Mouse (Mus musculus) embryo, embryonic 9.5 days (tissue): ENCODE data around the gene Gdap1l1.
"Not testable (repeated sequence)": the region's sequence is repeated elsewhere in the genome, so short reads cannot be mapped to it uniquely, and the experiment has no call there.

Experiments used
- DNase-seq: peaks from one replicate; pipeline ENCODE4 v3.0.0-alpha.2; 2017; ENCODE audit errors: extremely low spot score

Gdap1l1 gene

GRCm38 (mm10) chr2:163438246-163438618 lies at the start of gene Gdap1l1:
Gdap1l1 (plus strand) TSS chr2:163438476.
- DNase-seq: peak; percentile 40

GRCm38 (mm10) chr2:163392436-163392835 lies 45.8 kb upstream of the Gdap1l1 start:
- no peak for DNase-seq

DNA sequence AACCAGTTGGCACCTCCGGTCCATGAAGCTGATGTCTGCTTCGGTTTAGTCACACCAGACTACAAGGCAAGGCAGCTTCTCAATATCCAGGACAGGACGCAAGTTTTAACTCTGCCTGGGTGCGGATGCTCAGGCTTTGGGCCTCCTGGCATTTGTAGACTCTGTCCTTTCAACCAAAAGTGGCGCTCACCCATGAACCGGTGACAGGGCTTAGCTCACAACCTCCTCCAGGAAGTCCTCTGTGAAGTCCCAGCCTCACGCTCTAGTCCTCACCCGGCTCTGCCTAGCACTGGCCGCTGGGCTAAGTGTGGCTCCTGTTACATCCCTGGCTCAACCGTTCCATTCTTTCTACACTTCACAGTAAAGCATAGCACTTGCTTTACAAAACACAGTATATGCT lies 45.0 kb upstream of the Gdap1l1 start:
- DNase-seq: no peak

DNA sequence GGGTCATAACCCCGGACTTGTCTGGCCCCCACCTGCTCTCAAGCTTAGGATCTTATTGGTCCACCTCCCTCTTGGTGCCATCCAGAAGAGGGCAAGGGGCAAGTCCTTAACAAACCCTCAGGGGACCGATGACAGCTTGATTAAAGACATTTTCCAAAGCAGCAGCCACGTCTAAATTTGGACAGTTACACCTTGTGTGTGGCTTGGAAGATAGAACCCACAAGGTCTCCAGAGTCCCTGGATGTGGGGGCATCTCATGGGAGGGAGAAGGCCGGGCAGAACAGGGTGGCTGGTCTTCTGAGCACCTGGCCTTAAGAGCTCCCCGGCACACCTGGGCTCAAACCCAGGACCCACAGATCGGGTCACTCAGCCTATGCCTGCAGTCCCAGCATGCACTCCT lies 44.3 kb upstream of the Gdap1l1 start:
- no peak for DNase-seq

DNA sequence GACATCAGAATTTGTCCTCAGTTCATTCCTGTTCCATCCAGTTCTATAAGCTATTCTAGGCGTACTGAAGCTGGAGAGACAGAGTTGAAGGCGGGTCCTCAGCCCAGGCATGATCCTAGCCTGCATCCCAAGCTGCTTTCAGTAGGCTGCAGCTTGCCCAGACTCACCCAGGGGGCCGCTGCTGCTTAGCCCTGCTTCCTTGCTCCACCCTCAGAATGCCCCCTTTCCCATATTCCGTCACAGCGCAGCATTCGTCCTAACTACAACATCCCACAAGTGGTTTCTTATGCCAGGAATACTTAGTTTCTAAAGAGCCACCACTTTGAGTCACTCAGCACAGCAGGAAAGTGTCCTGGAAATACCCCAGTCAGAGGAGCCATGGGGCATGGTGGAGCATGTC lies 43.3 kb upstream of the Gdap1l1 start:
- no peak for DNase-seq

GRCm38 (mm10) chr2:163397071-163397470 lies 41.2 kb upstream of the Gdap1l1 start:
- no peak for DNase-seq

- peak; percentile 78 for DNase-seq
These were observed 40.4 kb upstream of the Gdap1l1 start, which contains the start of gene Jph2 for GRCm38 (mm10) chr2:163397905-163398304. Jph2 (minus strand) TSS chr2:163397993.

DNA sequence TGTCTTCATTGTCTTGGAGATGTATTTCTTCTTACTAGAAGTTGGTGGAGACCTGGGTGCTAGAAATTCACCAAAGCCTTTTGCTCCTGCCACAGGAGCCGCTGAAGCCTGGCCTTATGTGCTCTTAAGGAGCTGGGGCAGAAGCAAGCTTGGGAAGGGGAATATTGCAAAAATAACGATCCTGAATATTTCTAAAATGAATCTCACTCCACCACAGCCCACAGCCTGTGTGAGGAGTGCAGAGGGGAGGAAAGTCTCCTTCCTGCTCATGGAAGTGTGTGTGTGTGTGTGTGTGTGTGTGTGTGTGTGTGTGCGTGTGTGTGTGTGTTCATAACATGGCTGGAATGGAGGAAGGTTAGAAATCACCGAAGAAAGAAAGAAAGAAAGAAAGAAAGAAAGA lies 39.5 kb upstream of the Gdap1l1 start:
- DNase-seq: no peak

DNA sequence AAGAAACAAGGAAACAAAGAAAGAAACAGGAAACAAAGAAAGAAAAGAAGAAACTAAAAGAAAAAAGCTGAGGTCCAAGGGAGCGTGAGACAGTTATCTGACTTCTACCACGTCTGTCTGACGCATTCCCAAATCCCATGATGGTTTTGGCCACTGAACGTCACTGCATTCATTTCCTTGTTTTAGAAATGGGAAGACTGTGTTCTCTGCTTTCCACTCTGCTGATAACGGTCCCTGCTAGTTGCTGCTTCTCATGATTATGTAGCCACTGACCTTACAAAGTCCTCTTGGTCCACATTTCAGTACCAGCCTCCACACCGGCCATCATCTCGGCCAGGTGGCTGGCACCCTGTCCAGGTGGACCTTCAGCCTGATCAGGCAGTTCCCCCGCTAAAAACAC lies 39.1 kb upstream of the Gdap1l1 start:
- DNase-seq: no peak

DNA sequence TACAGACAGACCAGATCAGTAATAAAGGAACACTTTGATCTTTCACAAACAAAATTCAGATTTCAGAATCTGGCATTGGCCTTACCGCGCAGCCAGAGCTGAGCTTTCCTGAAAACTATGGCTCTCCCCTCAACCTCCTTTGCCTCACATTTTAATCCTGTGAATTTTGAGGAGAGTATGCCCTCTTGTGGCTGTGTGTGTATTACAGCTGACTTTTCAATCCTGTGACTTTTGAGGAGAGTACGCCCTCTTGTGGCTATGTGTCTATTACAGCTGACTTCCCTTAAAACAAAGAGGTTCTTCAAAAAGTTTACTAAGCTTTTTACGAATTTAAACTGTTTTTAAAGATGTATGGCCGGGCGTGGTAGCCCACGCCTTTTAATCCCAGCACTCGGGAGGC lies 37.1 kb upstream of the Gdap1l1 start:
- DNase-seq: peak; percentile 86

- no peak for DNase-seq
These were observed 34.0 kb upstream of the Gdap1l1 start for GRCm38 (mm10) chr2:163404037-163404815.

- DNase-seq: no peak
These were observed 28.1 kb upstream of the Gdap1l1 start for GRCm38 (mm10) chr2:163410211-163410610.

- not testable (repeated sequence) for DNase-seq
These were observed 26.9 kb upstream of the Gdap1l1 start for GRCm38 (mm10) chr2:163411344-163411743.

GRCm38 (mm10) chr2:163411840-163412239 lies 26.4 kb upstream of the Gdap1l1 start:
- DNase-seq: no peak

DNA sequence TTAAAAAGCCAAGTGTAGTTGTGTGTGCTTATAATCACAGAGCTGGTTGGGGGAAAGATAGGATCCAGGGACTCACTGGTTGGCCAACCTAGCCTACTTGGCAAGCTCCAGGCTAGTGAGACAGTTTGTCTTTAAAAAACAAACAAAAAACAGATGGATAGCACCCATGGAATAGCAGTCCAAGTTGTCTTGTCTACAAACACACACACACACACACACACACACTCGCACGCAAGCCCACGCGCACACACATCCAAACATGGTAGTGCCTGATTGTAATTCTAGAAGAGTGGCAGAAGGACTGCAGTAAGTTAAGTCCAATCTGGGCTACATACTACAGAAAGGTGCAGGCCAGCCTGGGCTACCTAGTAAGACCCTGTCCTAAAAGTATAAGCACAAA lies 25.9 kb upstream of the Gdap1l1 start:
- no peak for DNase-seq

GRCm38 (mm10) chr2:163412846-163413590 lies 25.3 kb upstream of the Gdap1l1 start:
- no peak for DNase-seq

- DNase-seq: no peak
These were observed 21.2 kb upstream of the Gdap1l1 start for GRCm38 (mm10) chr2:163417026-163417425.

DNA sequence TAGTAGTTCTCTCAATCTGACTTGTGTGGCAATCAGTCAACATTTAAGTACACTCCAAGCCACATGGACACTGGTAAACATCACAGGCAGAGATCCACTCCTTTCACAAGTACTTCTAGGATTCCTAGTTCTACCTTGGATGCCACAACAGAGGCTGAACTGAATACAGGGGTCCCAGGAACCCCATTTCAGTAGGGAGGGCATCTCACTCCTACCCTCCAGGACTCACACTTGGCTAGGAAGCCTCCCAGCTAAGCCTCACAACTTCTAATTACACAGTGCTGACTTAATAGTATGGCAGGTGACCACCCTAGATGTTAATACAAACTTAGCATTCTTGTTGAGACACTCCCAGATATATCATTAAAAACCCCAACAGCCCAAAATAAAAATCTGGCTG lies 20.4 kb upstream of the Gdap1l1 start:
- DNase-seq: no peak

DNA sequence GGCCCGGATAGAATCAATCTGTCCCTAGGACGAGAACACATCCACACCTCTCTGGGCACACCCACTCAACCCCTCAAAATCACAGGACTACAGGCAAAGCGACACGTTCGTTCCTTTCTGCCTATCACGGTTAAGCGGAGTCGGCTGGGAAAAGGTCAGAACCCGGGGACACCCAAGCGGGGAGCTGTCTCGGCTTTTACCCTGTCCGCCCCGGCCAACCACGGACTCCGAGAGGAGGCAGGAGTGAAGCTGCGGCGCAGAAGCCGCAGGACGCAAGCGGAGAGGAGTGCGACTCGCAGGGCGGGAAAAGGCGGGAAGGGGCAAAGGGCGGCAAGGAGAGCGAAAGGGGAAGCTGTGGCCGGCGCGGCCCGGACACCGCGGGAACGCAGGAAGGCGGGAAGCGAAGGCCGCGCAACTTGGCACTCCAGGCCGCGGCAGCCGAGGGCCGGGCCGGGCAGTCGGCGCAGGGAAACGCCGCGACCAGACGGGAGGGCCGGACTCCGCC lies 19.4 kb upstream of the Gdap1l1 start:
- DNase-seq: peak; percentile 66

- DNase-seq: peak; percentile 98
These were observed 18.8 kb upstream of the Gdap1l1 start for GRCm38 (mm10) chr2:163419346-163420045.

DNA sequence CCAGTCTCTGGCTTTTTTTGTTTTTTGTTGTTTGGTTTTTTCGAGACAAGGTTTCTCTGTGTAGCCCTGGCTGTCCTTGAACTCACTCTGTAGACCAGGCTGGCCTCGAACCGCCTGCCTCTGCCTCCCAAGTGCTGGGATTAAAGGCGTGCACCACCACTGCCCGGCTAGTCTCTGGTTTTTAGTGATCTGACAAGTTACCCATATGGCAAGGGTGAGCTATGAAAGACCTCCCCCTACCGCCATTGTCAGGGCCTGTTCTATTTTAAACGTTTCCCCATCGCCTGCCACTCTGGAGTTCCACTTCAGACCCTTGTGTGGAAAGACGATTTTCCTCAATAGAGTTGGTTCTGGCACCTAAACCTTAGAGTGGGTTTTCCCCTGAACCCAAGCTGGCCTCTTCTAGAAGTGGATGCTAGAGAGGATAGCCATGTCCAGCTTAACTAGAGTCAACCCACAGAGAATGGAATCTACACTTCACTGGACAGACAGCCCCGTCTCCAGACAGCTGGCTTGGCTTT lies 17.9 kb upstream of the Gdap1l1 start:
- DNase-seq: no peak
